Mouse (Mus musculus) liver, embryonic 11.5 days (tissue): ENCODE data around the gene Igsf8. TPM values are rescaled to one million over a fixed set of nuclear protein-coding genes. Genes with fewer than 3 reads are reported as not detected.
A peak's percentile ranks its signal among the peaks of the same experiment; 100 is the strongest.

Experiments
- ATAC-seq: fragments of 200-750 bp; cut with Nextera tagmentation; replicated peaks from 2 replicates; pipeline ENCODE4 v1.8.0; 2017; ENCODE audit warnings: moderate number of reproducible peaks, mild to moderate bottlenecking, moderate TSS enrichment, moderate library complexity; ENCODE audit not compliant: low FRiP score
- DNase-seq: peaks from one replicate; pipeline ENCODE4 v3.0.0-alpha.2; 2017; ENCODE audit warnings: low spot score
- H3K27ac ChIP-seq: fragments of 300-500 bp; sonication (generic); 2 replicates; pipeline ENCODE4 v1.5.1; 2014; ENCODE audit warnings: mild to moderate bottlenecking, low read depth, low read length, control low read depth
- H3K27me3 ChIP-seq: fragments of 300-500 bp; sonication (generic); replicated peaks from 2 replicates; pipeline ENCODE4 v1.6.1; 2014; ENCODE audit warnings: low read length, mixed read lengths; ENCODE audit not compliant: control insufficient read depth, insufficient read depth
- H3K36me3 ChIP-seq: fragments of 300-500 bp; sonication (generic); 2 replicates; pipeline ENCODE4 v1.6.1; 2014; ENCODE audit warnings: mild to moderate bottlenecking, low read length, moderate library complexity, mixed read lengths; ENCODE audit not compliant: control insufficient read depth, insufficient read depth
- H3K4me1 ChIP-seq: fragments of 300-500 bp; sonication (generic); replicated peaks from 2 replicates; pipeline ENCODE4 v1.6.1; 2014; ENCODE audit warnings: low read length, mixed read lengths; ENCODE audit not compliant: control insufficient read depth, insufficient read depth
- H3K4me2 ChIP-seq: fragments of 300-500 bp; sonication (generic); 2 replicates; pipeline ENCODE4 v1.6.1; 2014; ENCODE audit warnings: mild to moderate bottlenecking, control low read depth, moderate library complexity
- H3K4me3 ChIP-seq: fragments of 300-500 bp; sonication (generic); 2 replicates; pipeline ENCODE4 v1.5.1; 2014; ENCODE audit warnings: low read depth, low read length, control low read depth
- H3K9ac ChIP-seq: fragments of 300-500 bp; sonication (generic); 2 replicates; pipeline ENCODE4 v1.6.1; 2014; ENCODE audit warnings: low read depth, low read length, control low read depth
- H3K9me3 ChIP-seq: fragments of 300-500 bp; sonication (generic); 2 replicates; pipeline ENCODE4 v1.6.1; 2016; ENCODE audit warnings: low read length, inconsistent platforms, mixed read lengths; ENCODE audit not compliant: control insufficient read depth
- WGBS: fragments of 180-500 bp; shearing (Covaris S2); extraction: QIAGEN DNeasy Blood & Tissue Kit; methylation state at CpG from one replicate; pipeline ENCODE4 v1.1.7; 2014; 5-methylcytosine and 5-hydroxymethylcytosine counted together
- polyA plus RNA-seq: library from polyadenylated mRNA; unstranded; fragments of >200 nt; fragmentation: Nextera tagmentation; extraction: Ambion mirVana; gene quantifications from 2 replicates; pipeline ENCODE4 v1.2.1, GENCODE M21; 2014

Gene Igsf8
- polyA plus RNA-seq, 1 experiment from 2014 or later = 32.9 TPM

DNA sequence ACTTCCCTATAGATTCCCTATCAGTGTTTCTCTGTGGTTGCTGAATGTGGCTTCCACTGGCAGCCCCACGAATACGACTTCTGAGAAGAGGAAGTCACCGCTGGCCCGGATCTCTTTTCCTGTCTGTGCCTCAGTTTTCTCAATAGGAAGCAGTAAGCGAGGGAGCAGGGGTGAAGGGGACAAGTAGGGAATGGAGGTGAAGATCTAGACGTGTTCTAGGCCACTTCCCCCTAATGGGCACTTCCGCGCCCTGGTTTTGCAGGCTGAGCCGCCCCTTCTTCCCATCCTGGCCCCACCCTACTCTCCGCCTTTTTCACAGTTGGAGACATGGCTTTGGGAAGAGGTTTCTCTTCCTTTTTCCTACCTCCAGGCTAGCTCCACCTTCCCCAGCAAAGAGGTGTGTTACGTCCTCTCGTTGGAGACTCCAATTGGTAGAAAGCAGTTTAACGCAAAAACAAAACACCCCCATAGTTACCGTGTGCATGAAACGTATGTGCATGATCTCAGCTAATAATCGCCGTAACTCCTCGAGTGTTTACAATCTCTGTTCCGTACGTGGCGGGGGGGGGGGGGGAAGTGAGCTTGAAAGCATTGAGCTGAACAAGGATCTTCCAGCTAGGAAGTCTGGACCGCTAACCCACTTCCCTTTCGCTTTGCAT, 49.9 kb downstream of the Igsf8 start:
- Histone ChIP-seq H3K9ac (peak overlapping the region; percentile 79), H3K4me2 (peak overlapping the region; percentile 99), H3K27me3 (no peaks in the 10 kb centered on the region), H3K36me3 (no peaks in the 10 kb centered on the region), H3K4me1 (peaks cover 28% of the 10 kb centered on the region), H3K4me3 (peak overlapping the region; percentile 81), H3K27ac (peak overlapping the region; percentile 81), H3K9me3 (no peaks in the 10 kb centered on the region)
- WGBS = 3% methylated on average over 23 of the region's 23 CpGs
- peak; percentile 12 for ATAC-seq
- peak; percentile 61 for DNase-seq

GRCm38 (mm10) chr1:172311921-172312767, 50.7 kb downstream of the Igsf8 start:
- no peaks in the 10 kb centered on the region for H3K27me3 ChIP-seq
- peak; percentile 92 for DNase-seq
- H3K36me3 ChIP-seq = no peaks in the 10 kb centered on the region
- 2% methylated on average over 34 of the region's 55 CpGs for WGBS
- peak overlapping the region; percentile 81 for H3K4me3 ChIP-seq
- H3K9me3 ChIP-seq = no peaks in the 10 kb centered on the region
- ATAC-seq = peak; percentile 84
- peak overlapping the region; percentile 81 for H3K27ac ChIP-seq
- peaks cover 28% of the 10 kb centered on the region for H3K4me1 ChIP-seq
- peak overlapping the region; percentile 79 for H3K9ac ChIP-seq
- peak overlapping the region; percentile 99 for H3K4me2 ChIP-seq

- Histone ChIP-seq H3K4me2 (peak overlapping the region; percentile 99), H3K4me3 (peak overlapping the region; percentile 81), H3K4me1 (peaks cover 28% of the 10 kb centered on the region), H3K36me3 (peaks cover 2% of the 10 kb centered on the region; the same call in 1 of the 2 replicates), H3K27me3 (no peaks in the 10 kb centered on the region), H3K9me3 (no peaks in the 10 kb centered on the region), H3K27ac (0 out of 2 replicates have a peak overlapping the region, but pooled peaks have one; percentile 81), H3K9ac (peak overlapping the region; percentile 79)
- ATAC-seq (peak; percentile 46), DNase-seq (no peak)
- WGBS = 15% methylated on average over 16 of the region's 16 CpGs
Observed at GRCm38 (mm10) chr1:172312768-172313561, 51.5 kb downstream of the Igsf8 start.

- H3K27me3 ChIP-seq = no peaks in the 10 kb centered on the region
- H3K4me1 ChIP-seq = peaks cover 28% of the 10 kb centered on the region
- ATAC-seq (no peak), DNase-seq (no peak)
- no peak overlapping the region; the same call in 1 of the 2 replicates for H3K4me3 ChIP-seq
- 79% methylated on average over 10 of the region's 10 CpGs for WGBS
- H3K9me3 ChIP-seq = no peaks in the 10 kb centered on the region
- no peak overlapping the region for H3K27ac ChIP-seq
- 0 out of 2 replicates have a peak overlapping the region, but pooled peaks have one; percentile 6 for H3K9ac ChIP-seq
- peak overlapping the region; percentile 99 for H3K4me2 ChIP-seq
- peaks cover 5% of the 10 kb centered on the region; the same call in 1 of the 2 replicates for H3K36me3 ChIP-seq
Observed at GRCm38 (mm10) chr1:172313613-172314411, 52.4 kb downstream of the Igsf8 start.

DNA sequence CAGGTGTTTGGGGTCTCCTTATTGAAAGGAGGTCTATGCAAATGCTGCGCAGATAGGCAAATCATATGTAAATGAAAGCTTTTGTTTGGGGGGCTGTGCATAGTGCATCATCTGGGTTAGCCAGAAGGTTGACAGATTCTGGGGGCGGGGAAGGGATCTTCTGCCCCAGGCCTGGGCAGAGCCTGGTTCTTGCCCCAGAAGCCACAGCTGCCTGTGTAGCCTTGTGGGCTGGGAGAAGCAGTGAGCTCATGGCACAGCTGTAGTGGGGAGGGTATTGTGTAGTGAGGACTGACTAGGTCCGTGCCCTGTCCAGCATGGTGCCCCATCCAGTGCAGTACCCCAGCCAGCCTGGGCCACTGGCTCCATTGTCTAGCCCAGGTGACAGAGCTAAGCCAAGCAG, 53.5 kb downstream of the Igsf8 start:
- Histone ChIP-seq H3K27ac (no peak overlapping the region), H3K4me3 (no peak overlapping the region), H3K36me3 (peaks cover 5% of the 10 kb centered on the region; the same call in 1 of the 2 replicates), H3K9ac (no peak overlapping the region), H3K4me2 (no peak overlapping the region), H3K27me3 (no peaks in the 10 kb centered on the region), H3K9me3 (no peaks in the 10 kb centered on the region), H3K4me1 (peaks cover 23% of the 10 kb centered on the region)
- 69% methylated on average over 3 of the region's 3 CpGs for WGBS
- no peak for DNase-seq
- ATAC-seq = no peak

DNA sequence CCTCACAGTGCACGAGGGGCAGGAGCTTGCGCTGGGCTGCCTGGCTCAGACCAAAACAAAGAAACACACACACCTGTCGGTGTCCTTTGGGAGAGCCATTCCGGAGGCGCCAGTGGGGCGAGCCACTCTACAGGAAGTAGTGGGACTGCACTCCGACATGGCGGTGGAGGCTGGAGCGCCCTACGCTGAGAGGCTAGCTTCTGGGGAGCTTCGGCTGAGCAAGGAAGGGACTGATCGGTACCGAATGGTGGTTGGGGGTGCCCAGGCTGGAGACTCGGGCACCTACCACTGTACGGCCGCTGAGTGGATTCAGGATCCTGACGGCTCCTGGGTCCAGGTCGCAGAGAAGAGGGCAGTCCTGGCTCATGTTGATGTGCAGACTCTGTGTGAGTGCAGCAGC, 56.0 kb downstream of the Igsf8 start:
- Histone ChIP-seq H3K4me3 (no peak overlapping the region), H3K9ac (no peak overlapping the region), H3K9me3 (no peaks in the 10 kb centered on the region), H3K27me3 (0 out of 2 replicates have a peak, but pooled peaks cover under 1% of the 10 kb centered on the region), H3K36me3 (peaks cover 5% of the 10 kb centered on the region; the same call in 1 of the 2 replicates), H3K4me2 (no peak overlapping the region), H3K27ac (no peak overlapping the region), H3K4me1 (peaks cover 12% of the 10 kb centered on the region)
- ATAC-seq (no peak), DNase-seq (no peak)
- WGBS = 68% methylated on average over 18 of the region's 18 CpGs

- Histone ChIP-seq H3K36me3 (peaks cover 5% of the 10 kb centered on the region; the same call in 1 of the 2 replicates), H3K27me3 (peaks cover 5% of the 10 kb centered on the region), H3K27ac (no peak overlapping the region), H3K9ac (no peak overlapping the region), H3K4me3 (no peak overlapping the region), H3K4me2 (no peak overlapping the region), H3K4me1 (peaks cover 8% of the 10 kb centered on the region), H3K9me3 (no peaks in the 10 kb centered on the region)
- DNase-seq = no peak
- 76% methylated on average over 15 of the region's 15 CpGs for WGBS
- no peak for ATAC-seq
Observed at GRCm38 (mm10) chr1:172317946-172318345, 56.5 kb downstream of the Igsf8 start.
